Mouse (Mus musculus) ovary, postnatal 36 days (tissue): Measurements from ENCODE around the gene Robo4.

ENCODE experiments used
- DNase-seq: peaks from one replicate; pipeline ENCODE4 v3.0.0; 2022; ENCODE audit warnings: low spot score, mixed read lengths

The Robo4 gene

GRCm38 (mm10) chr9:37454011-37454492, 52.4 kb downstream of the Robo4 start:
- no peak for DNase-seq

GRCm38 (mm10) chr9:37454991-37455390, 53.3 kb downstream of the Robo4 start:
- DNase-seq: no peak

- no peak for DNase-seq
Measured at GRCm38 (mm10) chr9:37455868-37456267, 54.2 kb downstream of the Robo4 start.

- peak; percentile 11 for DNase-seq
Measured at GRCm38 (mm10) chr9:37456481-37456910, 54.8 kb downstream of the Robo4 start.

GRCm38 (mm10) chr9:37457151-37457550, 55.5 kb downstream of the Robo4 start:
- no peak for DNase-seq

- no peak for DNase-seq
Measured at GRCm38 (mm10) chr9:37459665-37460042, 58.0 kb downstream of the Robo4 start.

GRCm38 (mm10) chr9:37460043-37460960, 58.6 kb downstream of the Robo4 start:
- peak; percentile 38 for DNase-seq

- no peak for DNase-seq
Measured at GRCm38 (mm10) chr9:37460961-37461340, 59.3 kb downstream of the Robo4 start.

GRCm38 (mm10) chr9:37461571-37461970, 59.9 kb downstream of the Robo4 start:
- DNase-seq: no peak

- DNase-seq: peak; percentile 9
Measured at GRCm38 (mm10) chr9:37462764-37463163, 61.1 kb downstream of the Robo4 start.
